Mouse (Mus musculus): ENCODE measurements around the gene Clcn2. TPM values are rescaled to one million over a fixed set of nuclear protein-coding genes. Genes with fewer than 3 reads are reported as not detected.

The Clcn2 gene
- polyA plus RNA-seq, 2 experiments from 2014 or later = 1.4 to 1.7 TPM

Other genes with a start within 250 kb of the Clcn2 start
- gene Eif2b5, start 218.9 kb downstream of the Clcn2 start, polyA plus RNA-seq (2017; shearing (Covaris generic)) = 10 to 100 TPM; 12.0 to 16.3 TPM
- 10 to 100 TPM; 14.7 to 17.8 TPM for gene Dvl3, start 200.8 kb downstream of the Clcn2 start, polyA plus RNA-seq (2017; shearing (Covaris generic))
- gene Ap2m1, start 182.3 kb downstream of the Clcn2 start, polyA plus RNA-seq (2017; shearing (Covaris generic)) = 100 to 1,000 TPM; 452 to 618 TPM
- 10 to 100 TPM; 74.2 to 95.0 TPM for gene Abcf3, start 169.2 kb downstream of the Clcn2 start, polyA plus RNA-seq (2017; shearing (Covaris generic))
- gene Vwa5b2, start 128.3 kb downstream of the Clcn2 start, polyA plus RNA-seq (2017; shearing (Covaris generic)) = under 1 TPM in 1 of 2 experiments, not detected in 1; 0.16 TPM
- gene Eef1akmt4, start 106.2 kb downstream of the Clcn2 start, polyA plus RNA-seq (2017; shearing (Covaris generic)) = 10 to 100 TPM; 18.8 to 21.6 TPM
- not detected for gene Gm49333, start 106.1 kb downstream of the Clcn2 start, polyA plus RNA-seq (2017; shearing (Covaris generic))
- gene Alg3, start 106.0 kb downstream of the Clcn2 start, polyA plus RNA-seq (2017; shearing (Covaris generic)) = 10 to 100 TPM; 31.9 to 41.6 TPM
- gene Camk2n2, start 96.5 kb downstream of the Clcn2 start, polyA plus RNA-seq (2017; shearing (Covaris generic)) = not detected
- not detected for gene Ece2, start 87.9 kb downstream of the Clcn2 start, polyA plus RNA-seq (2017; shearing (Covaris generic))
- gene Psmd2, start 66.1 kb downstream of the Clcn2 start, polyA plus RNA-seq (2017; shearing (Covaris generic)) = 100 to 1,000 TPM; 179 to 222 TPM
- gene Eif4g1, start 49.4 kb downstream of the Clcn2 start, polyA plus RNA-seq (2017; shearing (Covaris generic)) = 10 to 100 TPM; 56.0 to 66.6 TPM
- gene Fam131a, start 24.5 kb downstream of the Clcn2 start, polyA plus RNA-seq (2017; shearing (Covaris generic)) = under 1 TPM; 0.34 to 0.59 TPM
- 10 to 100 TPM; 59.3 to 62.4 TPM for gene Polr2h, start 81 bp downstream of the Clcn2 start, polyA plus RNA-seq (2017; shearing (Covaris generic))
- not detected for gene Chrd, start 15.4 kb upstream of the Clcn2 start, polyA plus RNA-seq (2017; shearing (Covaris generic))
- gene Thpo, start 16.8 kb upstream of the Clcn2 start, polyA plus RNA-seq (2017; shearing (Covaris generic)) = not detected